Mouse (Mus musculus): Measurements from ENCODE around the gene Pum2.
"Not testable (repeated sequence)": the region's sequence is repeated elsewhere in the genome, so short reads cannot be mapped to it uniquely, and the experiment has no call there.

DNA sequence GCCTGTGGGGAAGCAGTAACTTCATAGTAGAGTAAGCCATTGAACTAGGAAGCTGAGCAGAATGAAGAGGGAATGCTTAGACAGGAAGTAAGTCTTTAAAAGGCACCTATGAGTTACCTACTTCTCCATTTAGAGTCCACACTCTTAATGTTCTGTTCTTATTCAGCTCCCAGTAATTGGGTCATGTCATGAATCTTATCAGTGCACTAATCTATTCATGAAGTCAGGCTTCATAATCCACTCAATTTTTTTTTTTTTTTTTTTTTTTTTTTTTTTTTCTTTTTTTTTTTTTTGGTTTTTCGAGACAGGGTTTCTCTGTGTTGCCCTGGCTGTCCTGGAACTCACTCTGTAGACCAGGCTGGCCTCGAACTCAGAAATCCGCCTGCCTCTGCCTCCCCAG is 15.9 kb downstream of the Pum2 start:
- TF ChIP-seq CTCF (IDR thresholded peaks at IDR 0.05; ENCODE audit: borderline replicate concordance, insufficient read depth, low read length); POLR2A (IDR thresholded peaks at IDR 0.05; ENCODE audit: low read depth, low read length): not testable (repeated sequence)

Measured in embryonic fibroblast, embryonic 13.5 days (primary cell).